Mouse (Mus musculus): Measurements from ENCODE around the gene Ppfia4. TPM values are rescaled to one million over a fixed set of nuclear protein-coding genes. Genes with fewer than 3 reads are reported as not detected.

Ppfia4 gene
- polyA plus RNA-seq, 1 experiment from 2014 or later: 17.1 TPM

- Histone ChIP-seq H3K9ac (no peak overlapping the region), H3K36me3 (peaks cover 56% of the 10 kb centered on the region)
Observed at GRCm38 (mm10) chr1:134318261-134318660, 14.5 kb downstream of the Ppfia4 start.

GRCm38 (mm10) chr1:134316361-134316760 lies 16.4 kb downstream of the Ppfia4 start:
- no peak overlapping the region for H3K4me2 ChIP-seq
- no peak overlapping the region for H3K9ac ChIP-seq
- no peaks in the 10 kb centered on the region for H3K9me3 ChIP-seq (replicated peaks)
- H3K4me3 ChIP-seq: no peak overlapping the region
- peaks cover 57% of the 10 kb centered on the region for H3K36me3 ChIP-seq
- H3K27ac ChIP-seq (ENCODE audit: poor library complexity, severe bottlenecking): no peak overlapping the region
- ATAC-seq (ENCODE audit: insufficient number of reproducible peaks, low FRiP score): no peak
- H3K27me3 ChIP-seq (replicated peaks): no peaks in the 10 kb centered on the region
- no peaks in the 10 kb centered on the region for H3K4me1 ChIP-seq (replicated peaks)
- 81% methylated on average over 9 of the region's 9 CpGs for WGBS

More at GRCm38 (mm10) chr1:134318261-134318660, 14.5 kb downstream of the Ppfia4 start:
- Histone ChIP-seq H3K4me3 (no peak overlapping the region), H3K27ac (ENCODE audit: poor library complexity, severe bottlenecking) (no peak overlapping the region), H3K4me2 (no peak overlapping the region), H3K4me1 (replicated peaks) (no peaks in the 10 kb centered on the region), H3K27me3 (replicated peaks) (no peaks in the 10 kb centered on the region), H3K9me3 (replicated peaks) (no peaks in the 10 kb centered on the region)
- no peak for ATAC-seq (ENCODE audit: insufficient number of reproducible peaks, low FRiP score)
- WGBS: 90% methylated on average over 5 of the region's 5 CpGs

GRCm38 (mm10) chr1:134315181-134315580 lies 17.5 kb downstream of the Ppfia4 start:
- H3K4me2 ChIP-seq: no peak overlapping the region
- H3K4me3 ChIP-seq: no peak overlapping the region
- no peaks in the 10 kb centered on the region for H3K9me3 ChIP-seq (replicated peaks)
- H3K9ac ChIP-seq: no peak overlapping the region
- WGBS: 84% methylated on average over 5 of the region's 5 CpGs
- no peaks in the 10 kb centered on the region for H3K4me1 ChIP-seq (replicated peaks)
- no peak for ATAC-seq (ENCODE audit: insufficient number of reproducible peaks, low FRiP score)
- peaks cover 60% of the 10 kb centered on the region for H3K36me3 ChIP-seq
- no peak overlapping the region for H3K27ac ChIP-seq (ENCODE audit: poor library complexity, severe bottlenecking)
- H3K27me3 ChIP-seq (replicated peaks): no peaks in the 10 kb centered on the region

- ATAC-seq (ENCODE audit: insufficient number of reproducible peaks, low FRiP score): no peak
- Histone ChIP-seq H3K27me3 (replicated peaks) (no peaks in the 10 kb centered on the region), H3K9me3 (replicated peaks) (no peaks in the 10 kb centered on the region), H3K4me3 (no peak overlapping the region), H3K36me3 (peaks cover 66% of the 10 kb centered on the region), H3K4me1 (replicated peaks) (no peaks in the 10 kb centered on the region), H3K9ac (no peak overlapping the region), H3K4me2 (no peak overlapping the region), H3K27ac (ENCODE audit: poor library complexity, severe bottlenecking) (no peak overlapping the region)
- WGBS: 86% methylated on average over 7 of the region's 7 CpGs
Observed at GRCm38 (mm10) chr1:134311760-134312159, 21.0 kb downstream of the Ppfia4 start.

- Histone ChIP-seq H3K4me3 (no peak overlapping the region), H3K9ac (no peak overlapping the region), H3K27me3 (replicated peaks) (no peaks in the 10 kb centered on the region), H3K9me3 (replicated peaks) (no peaks in the 10 kb centered on the region), H3K4me2 (no peak overlapping the region), H3K4me1 (replicated peaks) (no peaks in the 10 kb centered on the region), H3K36me3 (peaks cover 55% of the 10 kb centered on the region), H3K27ac (ENCODE audit: poor library complexity, severe bottlenecking) (no peak overlapping the region)
- ATAC-seq (ENCODE audit: insufficient number of reproducible peaks, low FRiP score): no peak
- WGBS: 87% methylated on average over 3 of the region's 3 CpGs
Observed at GRCm38 (mm10) chr1:134310729-134311128, 22.0 kb downstream of the Ppfia4 start.

- H3K27ac ChIP-seq (ENCODE audit: poor library complexity, severe bottlenecking): no peak overlapping the region
- H3K36me3 ChIP-seq: peaks cover 55% of the 10 kb centered on the region
- no peak overlapping the region for H3K9ac ChIP-seq
- H3K4me2 ChIP-seq: no peak overlapping the region
- no peaks in the 10 kb centered on the region for H3K27me3 ChIP-seq (replicated peaks)
- no peak for ATAC-seq (ENCODE audit: insufficient number of reproducible peaks, low FRiP score)
- 80% methylated on average over 2 of the region's 2 CpGs for WGBS
- H3K4me3 ChIP-seq: no peak overlapping the region
- H3K9me3 ChIP-seq (replicated peaks): no peaks in the 10 kb centered on the region
- no peaks in the 10 kb centered on the region for H3K4me1 ChIP-seq (replicated peaks)
Observed at GRCm38 (mm10) chr1:134310291-134310690, 22.4 kb downstream of the Ppfia4 start.

GRCm38 (mm10) chr1:134307409-134307808 lies 25.3 kb downstream of the Ppfia4 start:
- no peak overlapping the region for H3K27ac ChIP-seq (ENCODE audit: poor library complexity, severe bottlenecking)
- no peak overlapping the region for H3K4me2 ChIP-seq
- 75% methylated on average over 10 of the region's 10 CpGs for WGBS
- peaks cover 14% of the 10 kb centered on the region for H3K4me1 ChIP-seq (replicated peaks)
- no peak for ATAC-seq (ENCODE audit: insufficient number of reproducible peaks, low FRiP score)
- H3K36me3 ChIP-seq: peaks cover 60% of the 10 kb centered on the region
- no peaks in the 10 kb centered on the region for H3K27me3 ChIP-seq (replicated peaks)
- no peak overlapping the region for H3K4me3 ChIP-seq
- no peak overlapping the region for H3K9ac ChIP-seq
- no peaks in the 10 kb centered on the region for H3K9me3 ChIP-seq (replicated peaks)

GRCm38 (mm10) chr1:134304940-134305339 lies 27.8 kb downstream of the Ppfia4 start:
- Histone ChIP-seq H3K4me2 (no peak overlapping the region), H3K4me3 (no peak overlapping the region), H3K9ac (no peak overlapping the region), H3K27ac (ENCODE audit: poor library complexity, severe bottlenecking) (no peak overlapping the region), H3K4me1 (replicated peaks) (peaks cover 21% of the 10 kb centered on the region), H3K9me3 (replicated peaks) (no peaks in the 10 kb centered on the region), H3K36me3 (peaks cover 38% of the 10 kb centered on the region), H3K27me3 (replicated peaks) (peaks cover 4% of the 10 kb centered on the region; the same call in 1 of the 2 replicates)
- WGBS: 91% methylated on average over 9 of the region's 9 CpGs
- ATAC-seq (ENCODE audit: insufficient number of reproducible peaks, low FRiP score): no peak

- Histone ChIP-seq H3K36me3 (peaks cover 25% of the 10 kb centered on the region), H3K4me1 (replicated peaks) (peaks cover 38% of the 10 kb centered on the region), H3K9ac (peak overlapping the region; percentile 48; the same call in 1 of the 2 replicates), H3K9me3 (replicated peaks) (no peaks in the 10 kb centered on the region), H3K4me2 (0 out of 2 replicates have a peak overlapping the region, but pooled peaks have one; percentile 14), H3K4me3 (no peak overlapping the region), H3K27me3 (replicated peaks) (peaks cover 14% of the 10 kb centered on the region), H3K27ac (ENCODE audit: poor library complexity, severe bottlenecking) (peak overlapping the region; percentile 91)
- 29% methylated on average over 8 of the region's 8 CpGs for WGBS
- 0 out of 2 replicates have a peak, but pooled peaks have one; percentile 43 for ATAC-seq (ENCODE audit: insufficient number of reproducible peaks, low FRiP score)
Observed at GRCm38 (mm10) chr1:134302568-134303238, 30.0 kb downstream of the Ppfia4 start.

- H3K9me3 ChIP-seq (replicated peaks): peaks cover 5% of the 10 kb centered on the region
- peak overlapping the region; percentile 56 for H3K4me3 ChIP-seq
- H3K27me3 ChIP-seq (replicated peaks): peaks cover 21% of the 10 kb centered on the region
- H3K4me1 ChIP-seq (replicated peaks): peaks cover 37% of the 10 kb centered on the region
- peak overlapping the region; percentile 95 for H3K4me2 ChIP-seq
- no peak overlapping the region for H3K27ac ChIP-seq (ENCODE audit: poor library complexity, severe bottlenecking)
- ATAC-seq (ENCODE audit: insufficient number of reproducible peaks, low FRiP score): 0 out of 2 replicates have a peak, but pooled peaks have one; percentile 30
- 13% methylated on average over 54 of the region's 59 CpGs for WGBS
- peaks cover 10% of the 10 kb centered on the region for H3K36me3 ChIP-seq
- H3K9ac ChIP-seq: peak overlapping the region; percentile 77
Observed at GRCm38 (mm10) chr1:134298636-134299411, 33.9 kb downstream of the Ppfia4 start.

- Histone ChIP-seq H3K4me3 (no peak overlapping the region), H3K9me3 (replicated peaks) (peaks cover 5% of the 10 kb centered on the region), H3K9ac (no peak overlapping the region), H3K36me3 (peaks cover 10% of the 10 kb centered on the region), H3K27ac (ENCODE audit: poor library complexity, severe bottlenecking) (no peak overlapping the region), H3K4me1 (replicated peaks) (peaks cover 23% of the 10 kb centered on the region), H3K4me2 (no peak overlapping the region), H3K27me3 (replicated peaks) (peaks cover 21% of the 10 kb centered on the region)
- no peak for ATAC-seq (ENCODE audit: insufficient number of reproducible peaks, low FRiP score)
- 84% methylated on average over 8 of the region's 8 CpGs for WGBS
Observed at GRCm38 (mm10) chr1:134297265-134297664, 35.5 kb downstream of the Ppfia4 start.
